Mouse (Mus musculus) effector memory CD4-positive, alpha-beta T cell, adult 7 months (primary cell): Measurements from ENCODE around the gene Clca2. TPM values are rescaled to one million over a fixed set of nuclear protein-coding genes. Genes with fewer than 3 reads are reported as not detected.

Experiments
- polyA plus RNA-seq: library from polyadenylated mRNA; unstranded; fragments of 100-300 nt; shearing (Covaris generic); gene quantifications from one replicate; pipeline ENCODE4 v1.2.1, GENCODE M21; 2017

The Clca2 gene
- not detected for polyA plus RNA-seq

DNA sequence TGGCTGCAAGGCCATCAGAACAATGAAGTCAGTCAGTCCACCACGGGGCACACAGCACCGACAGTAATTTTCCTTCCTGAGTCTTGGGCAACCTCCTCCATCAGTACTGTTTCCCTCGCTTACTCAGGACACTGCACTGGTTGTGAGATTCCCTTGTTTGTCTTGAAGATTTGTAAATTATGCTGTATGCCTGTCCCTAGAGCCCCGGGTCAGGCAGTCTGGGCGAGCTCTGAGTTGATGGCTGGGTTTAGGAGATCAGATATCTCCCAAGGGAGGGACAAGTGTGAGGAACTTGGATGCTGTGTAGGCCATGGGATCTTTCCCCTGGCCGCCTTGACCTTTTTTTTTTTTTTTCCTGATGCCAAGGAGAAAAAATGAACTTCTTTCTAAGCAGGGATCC, at the start of gene Clca2:
Gene Clca2, minus strand, starts transcription at position 153 of the 400 bp plus-strand sequence.

DNA sequence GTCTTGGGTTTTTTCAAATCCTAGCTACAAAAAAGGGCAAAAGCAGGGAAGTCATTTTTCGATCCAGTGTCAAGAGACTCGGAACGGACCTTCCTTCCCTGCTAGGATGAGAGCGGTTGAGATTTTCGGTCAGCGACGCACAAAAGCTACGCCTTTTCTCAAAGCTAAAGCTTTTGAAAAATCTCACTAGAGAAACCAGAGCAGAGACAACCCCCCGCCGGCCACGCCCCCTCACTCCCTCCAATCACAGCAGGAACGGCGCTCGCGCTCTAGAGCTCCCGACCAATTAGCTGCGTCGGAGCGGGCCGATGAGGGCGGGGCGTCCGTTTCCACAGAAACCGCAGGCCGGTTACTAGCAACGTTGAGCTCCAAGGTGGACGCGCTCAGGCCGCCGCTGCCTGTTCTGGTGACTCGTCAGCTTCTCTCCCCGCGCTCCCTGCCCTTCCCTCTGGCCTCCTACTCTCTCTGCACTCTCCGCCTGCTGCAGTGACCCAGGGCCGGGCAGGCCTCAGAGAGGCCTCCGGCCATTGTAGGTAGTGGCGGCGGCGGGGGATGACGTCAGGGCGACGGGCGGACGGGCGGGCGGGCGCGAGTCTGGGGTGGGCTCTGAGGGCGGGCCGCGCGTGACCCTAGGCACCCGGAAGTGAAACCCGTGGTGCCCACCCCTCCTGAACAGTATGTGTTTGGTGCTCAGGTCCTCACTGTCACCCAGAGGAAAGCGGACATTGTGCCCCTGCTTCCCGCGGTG, 19.2 kb upstream of the Clca2 start, which contains the start of gene Odf2l:
Gene Odf2l, plus strand, starts transcription at position 335 of the 748 bp plus-strand sequence.

DNA sequence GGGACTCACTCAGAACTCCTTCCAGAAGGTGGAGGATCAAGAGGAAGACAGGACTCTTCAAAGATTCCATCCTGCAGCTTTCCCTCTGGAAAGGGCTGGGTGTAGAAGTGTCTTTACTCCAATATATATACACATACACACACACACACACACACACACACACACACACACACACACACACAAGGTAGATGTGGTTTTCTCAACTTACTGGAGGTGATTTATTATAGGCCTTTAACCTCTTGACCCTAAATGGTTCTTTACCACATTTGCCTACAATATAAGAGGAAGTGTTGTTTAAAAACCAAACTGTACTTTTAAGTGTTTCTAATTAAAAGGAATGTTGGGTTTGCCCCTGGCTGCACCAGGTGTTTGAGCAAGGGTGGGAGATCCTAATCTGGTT, 66.6 kb downstream of the Clca2 start, which contains the start of gene Clca1:
Gene Clca1, minus strand, starts transcription at position 101 of the 400 bp plus-strand sequence.

Other genes with a start within 250 kb of the Clca2 start
- gene Clca4b, start 166.9 kb downstream of the Clca2 start, polyA plus RNA-seq, result not detected
- not detected for gene Clca4a, start 124.4 kb downstream of the Clca2 start, polyA plus RNA-seq
- gene Clca1, start 66.7 kb downstream of the Clca2 start, polyA plus RNA-seq, result 0.21 TPM
- gene Odf2l, start 19.1 kb upstream of the Clca2 start, polyA plus RNA-seq, result 5.9 TPM
- gene Col24a1, start 193.0 kb upstream of the Clca2 start, polyA plus RNA-seq, result 0.15 TPM